Mouse (Mus musculus) cerebellum, adult 11-12 months (tissue): ENCODE measurements around the gene Lcn9.
"Not testable (repeated sequence)": the region's sequence is repeated elsewhere in the genome, so short reads cannot be mapped to it uniquely, and the experiment has no call there.

Experiments used
- DNase-seq: peaks from one replicate; pipeline ENCODE4 v3.0.0; 2022

The Lcn9 gene

DNA sequence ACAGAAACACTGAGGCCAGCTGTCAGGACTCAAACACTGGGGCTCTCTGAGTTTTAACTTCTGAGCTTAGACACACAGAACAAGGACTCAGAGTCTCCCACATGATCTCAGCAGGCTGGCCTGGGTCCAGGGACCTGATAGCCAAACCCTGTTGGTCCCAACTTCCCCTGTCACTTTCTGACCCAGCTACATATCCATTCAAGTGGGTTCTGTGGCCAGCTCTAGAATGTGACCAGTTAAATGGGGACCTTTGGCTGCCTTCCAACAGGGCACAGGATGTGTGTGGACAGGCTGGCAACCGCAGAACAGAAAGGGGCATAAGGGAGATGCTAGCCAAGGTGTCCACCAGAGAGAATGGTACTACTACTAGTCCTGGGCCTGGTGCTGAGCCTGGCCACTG is at the start of gene Lcn9:
Gene Lcn9 (plus strand): TSS at position 348 of the 400 bp plus-strand sequence.
- no peak for DNase-seq

DNA sequence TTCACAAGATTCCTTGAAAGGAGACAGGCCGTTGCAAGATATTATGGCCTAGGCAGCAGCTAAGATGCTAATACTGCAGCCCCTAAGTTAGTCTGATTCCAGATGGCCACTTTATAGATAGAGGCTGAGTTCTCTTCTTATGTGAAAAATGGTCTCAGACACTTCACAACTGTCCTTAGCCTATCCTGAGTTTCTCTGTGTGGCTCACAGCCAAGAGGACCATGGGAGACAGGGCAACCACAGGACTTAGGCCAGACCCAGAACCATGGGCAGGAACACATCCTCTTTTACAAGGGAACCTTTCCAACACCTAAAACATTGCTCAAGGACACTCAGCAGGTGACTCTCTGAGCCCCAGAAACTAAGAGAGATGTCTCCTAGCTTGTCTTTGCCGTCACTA is 49.4 kb upstream of the Lcn9 start:
- no peak for DNase-seq

DNA sequence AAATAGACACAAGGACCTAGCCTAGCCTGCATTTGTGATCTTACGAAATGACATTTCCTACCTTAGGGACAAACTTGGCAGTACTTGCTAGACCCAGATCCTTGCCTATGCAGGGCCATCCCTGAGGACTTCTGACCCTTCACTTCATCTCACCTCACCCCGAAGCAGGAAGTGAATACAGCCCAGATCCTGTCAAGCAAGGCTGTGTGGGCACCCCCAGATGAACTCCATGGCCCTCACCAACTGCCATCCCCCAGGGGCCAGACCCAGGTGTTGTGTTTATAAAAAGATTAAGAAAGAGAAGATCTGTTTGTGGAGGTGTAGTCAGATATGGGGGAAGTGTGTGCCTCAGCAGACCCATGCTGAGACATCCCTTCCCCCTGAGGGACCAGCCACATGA is 48.3 kb upstream of the Lcn9 start:
- DNase-seq: no peak

DNA sequence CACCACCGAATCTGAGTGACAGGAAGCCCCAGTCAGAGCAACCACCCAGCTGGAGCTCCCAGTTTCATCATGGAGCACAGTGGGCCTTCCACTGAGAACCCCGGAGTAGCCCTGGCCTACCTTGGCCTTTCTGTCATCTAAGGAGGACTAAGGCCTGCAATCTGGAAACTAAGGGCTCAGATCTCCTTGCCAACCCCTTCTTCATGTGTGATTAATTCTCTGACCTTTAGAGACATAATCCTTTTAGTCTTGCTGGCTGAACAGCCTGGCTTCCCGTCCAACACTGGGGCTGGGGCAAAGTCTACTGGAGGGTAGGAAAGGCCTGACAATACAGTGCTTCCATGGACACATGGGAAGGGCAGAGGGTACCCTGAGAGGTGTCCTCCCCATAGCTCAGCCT is 47.0 kb upstream of the Lcn9 start:
- no peak for DNase-seq

DNA sequence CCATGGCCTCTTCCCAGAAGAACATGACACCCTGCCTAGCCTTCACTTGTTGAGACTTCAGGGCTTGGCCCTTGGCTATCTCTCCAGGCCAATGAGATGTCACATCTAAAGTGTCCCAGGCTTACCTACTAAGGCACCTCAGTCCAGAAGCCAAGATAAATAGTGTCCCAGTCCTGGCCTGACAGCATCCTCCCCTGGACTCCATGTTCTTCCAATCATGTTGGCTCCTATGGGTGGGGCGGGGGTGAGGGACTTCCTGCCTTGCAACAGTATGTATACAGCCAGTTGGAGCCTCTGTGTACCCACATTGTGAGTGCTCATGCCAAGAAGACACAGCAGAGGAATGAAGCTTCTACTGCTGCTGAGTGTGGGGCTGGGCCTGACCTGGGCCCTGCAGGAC is 46.2 kb upstream of the Lcn9 start, which contains the start of gene Lcn11:
Gene Lcn11 (plus strand): TSS at position 301 of the 400 bp plus-strand sequence.
- DNase-seq: no peak

DNA sequence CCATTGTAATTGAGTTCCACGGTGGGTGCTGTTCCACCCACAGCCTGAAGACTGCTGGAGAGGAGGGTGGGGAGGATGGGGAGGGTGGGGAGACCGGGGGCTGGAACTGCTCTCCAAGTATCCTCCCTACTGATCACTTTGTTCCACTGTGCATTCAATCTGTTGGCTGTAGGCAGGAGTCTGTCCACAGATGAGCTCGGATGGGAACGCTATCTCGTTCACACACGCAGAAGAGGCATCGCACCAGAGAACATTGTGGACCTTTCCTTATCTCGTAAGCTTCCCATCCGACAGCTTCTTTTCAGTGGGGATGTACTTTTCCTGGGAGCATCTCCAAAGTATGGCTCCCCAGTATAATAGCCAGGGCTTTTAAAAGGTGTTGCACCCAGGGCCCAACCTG is 43.9 kb upstream of the Lcn9 start:
- DNase-seq: no peak

DNA sequence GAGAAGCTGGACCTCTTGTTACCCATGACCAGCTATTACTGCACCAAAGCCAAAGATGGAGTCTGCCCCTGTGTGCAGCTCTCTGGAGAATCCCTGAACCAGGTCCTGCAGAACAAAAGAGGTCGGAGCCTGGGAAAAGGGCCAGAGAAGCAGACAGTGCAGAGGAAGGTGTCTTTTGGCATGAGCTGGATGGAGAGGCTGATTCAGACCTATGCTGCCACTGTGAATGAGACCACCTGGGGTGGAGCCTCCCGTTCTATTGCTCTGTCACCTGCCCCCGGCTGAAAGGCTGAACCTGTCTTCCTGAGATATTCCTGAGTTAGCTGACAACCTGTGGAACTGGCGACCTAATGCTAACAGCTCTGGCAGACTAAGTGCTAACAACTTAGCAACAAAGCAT is 42.0 kb upstream of the Lcn9 start:
- DNase-seq: peak; percentile 38

DNA sequence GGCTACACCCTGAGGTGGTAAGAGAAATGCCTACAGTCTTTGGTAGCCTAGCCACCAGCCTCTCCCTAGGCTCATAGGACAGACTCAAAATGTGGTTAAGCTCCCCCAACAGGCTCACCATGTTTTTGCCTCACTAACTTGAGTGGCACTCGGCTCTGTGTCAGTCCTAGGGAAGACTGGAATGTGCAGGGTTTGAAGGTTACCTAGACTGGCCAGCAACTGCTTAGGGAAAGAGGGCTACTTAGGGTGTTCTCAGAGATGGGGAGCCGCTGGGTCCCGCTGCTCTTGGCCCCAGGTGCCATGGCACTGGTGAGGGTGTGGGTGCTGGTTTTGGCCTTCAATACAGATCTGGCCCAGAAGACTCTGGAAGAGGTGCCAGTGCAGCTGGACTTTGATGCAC is 41.0 kb upstream of the Lcn9 start, which contains the start of gene Gm13539:
Gene Gm13539 (plus strand): TSS at position 301 of the 400 bp plus-strand sequence.
- no peak for DNase-seq

DNA sequence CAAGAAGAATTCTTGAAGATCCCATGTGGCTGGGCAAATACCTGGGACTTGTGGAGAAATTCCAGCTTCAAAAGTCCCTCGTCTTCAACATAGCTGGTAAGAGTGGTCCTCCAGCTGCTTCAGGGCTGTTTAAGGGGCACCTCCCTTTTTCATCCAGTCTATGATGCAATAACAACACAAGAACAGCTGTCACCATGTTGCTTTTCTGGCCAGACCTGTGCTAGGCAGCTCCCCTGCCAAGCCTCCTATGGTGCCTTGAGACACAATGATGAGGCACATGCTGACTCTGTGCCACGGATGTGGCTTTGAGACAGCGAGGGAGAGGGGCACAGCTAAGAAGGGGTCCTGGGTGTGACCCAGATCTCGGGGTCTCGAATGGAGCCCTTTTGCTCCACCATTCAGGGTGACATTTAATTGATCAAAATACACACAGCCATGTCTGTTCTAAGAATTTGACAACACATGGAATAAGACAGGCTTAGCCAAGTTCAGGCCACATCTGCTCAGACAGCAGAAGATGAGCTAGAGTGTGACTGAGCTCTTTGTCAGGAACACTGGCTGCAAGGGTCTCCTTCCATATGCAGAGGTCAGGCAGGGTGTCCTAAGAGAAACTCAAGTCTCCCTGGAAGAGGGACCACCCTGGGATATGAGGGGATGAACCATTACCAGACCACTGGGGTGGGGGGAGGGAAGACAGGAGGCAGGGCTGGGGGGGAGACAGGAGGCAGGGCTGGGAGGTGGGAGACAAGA is 37.2 kb upstream of the Lcn9 start:
- no peak for DNase-seq

DNA sequence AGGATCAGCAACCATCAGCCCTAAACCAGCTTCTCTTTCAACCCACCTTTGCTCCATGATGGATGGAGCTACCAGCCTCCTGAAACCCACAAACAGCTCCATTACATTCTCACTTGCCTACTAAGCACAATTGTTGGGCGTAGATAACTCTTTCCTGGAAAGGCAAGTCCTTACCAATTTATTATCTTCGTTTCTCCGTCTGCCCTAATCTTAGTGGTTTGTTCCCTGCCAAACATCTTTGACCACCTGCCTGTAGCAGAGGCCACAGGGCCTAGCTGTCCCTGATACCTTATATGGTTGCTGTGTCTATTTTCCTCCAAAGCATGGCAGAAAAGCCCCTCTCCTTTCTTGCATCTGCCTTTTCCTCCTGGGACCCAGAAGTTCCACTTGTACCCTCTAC is 33.9 kb upstream of the Lcn9 start:
- no peak for DNase-seq

DNA sequence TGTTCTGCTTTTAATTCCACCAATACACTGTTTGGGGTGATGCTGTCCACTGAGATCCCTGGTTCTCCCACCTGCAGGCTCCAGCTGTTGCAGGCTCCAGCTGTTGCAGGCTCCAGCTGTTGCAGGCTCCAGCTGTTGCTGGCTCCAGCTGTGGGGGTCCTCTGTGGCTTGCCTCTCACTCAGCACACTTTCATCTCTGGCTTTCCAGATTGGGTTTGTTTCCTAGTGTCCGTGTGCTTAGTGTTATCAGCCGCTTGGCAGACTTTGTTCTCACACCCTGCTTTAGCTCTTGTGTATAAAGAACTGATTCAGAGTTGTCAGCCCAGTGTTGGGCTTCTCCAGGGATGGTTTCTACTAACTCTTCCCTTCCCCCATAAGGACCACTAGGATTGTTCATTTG is 25.3 kb upstream of the Lcn9 start:
- DNase-seq: no peak

DNA sequence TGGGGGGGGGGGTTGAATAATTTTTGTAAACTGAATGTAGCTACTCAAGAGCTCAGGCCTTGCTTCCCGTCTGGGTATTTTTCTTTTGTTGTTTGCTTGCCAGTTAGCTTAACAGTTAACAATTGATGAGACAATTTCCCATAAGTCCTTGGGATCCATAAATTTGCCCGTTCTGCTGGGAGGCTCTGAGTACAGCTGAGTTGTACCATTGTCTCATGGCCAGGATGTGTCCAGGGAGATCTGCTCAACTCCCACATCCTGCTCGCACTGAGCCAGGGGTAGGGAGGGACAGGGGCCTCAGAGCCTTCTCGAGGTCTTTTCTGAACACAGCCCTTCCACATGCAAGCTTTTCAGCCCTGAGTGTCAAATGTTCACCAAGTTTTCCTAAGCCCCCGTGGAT is 24.9 kb upstream of the Lcn9 start:
- DNase-seq: no peak

DNA sequence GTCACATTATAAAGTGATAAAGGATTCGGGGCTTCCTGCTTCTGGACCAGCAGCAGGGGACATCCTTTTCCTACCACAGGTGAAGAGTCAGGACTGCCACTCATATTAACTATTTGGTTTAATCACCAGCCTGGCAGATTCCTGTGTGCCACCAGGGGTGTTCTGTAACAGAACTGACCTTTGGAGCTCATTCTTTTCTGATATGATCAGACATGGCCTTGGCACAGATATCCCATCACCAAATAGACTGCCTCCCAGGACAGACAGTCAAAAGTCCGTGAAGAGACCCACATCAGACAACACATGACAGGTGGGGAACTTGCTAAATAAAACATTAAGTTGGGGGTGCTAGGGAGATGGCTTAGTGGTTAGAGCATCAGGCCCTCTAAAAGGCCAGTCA is 11.2 kb upstream of the Lcn9 start:
- DNase-seq: no peak

DNA sequence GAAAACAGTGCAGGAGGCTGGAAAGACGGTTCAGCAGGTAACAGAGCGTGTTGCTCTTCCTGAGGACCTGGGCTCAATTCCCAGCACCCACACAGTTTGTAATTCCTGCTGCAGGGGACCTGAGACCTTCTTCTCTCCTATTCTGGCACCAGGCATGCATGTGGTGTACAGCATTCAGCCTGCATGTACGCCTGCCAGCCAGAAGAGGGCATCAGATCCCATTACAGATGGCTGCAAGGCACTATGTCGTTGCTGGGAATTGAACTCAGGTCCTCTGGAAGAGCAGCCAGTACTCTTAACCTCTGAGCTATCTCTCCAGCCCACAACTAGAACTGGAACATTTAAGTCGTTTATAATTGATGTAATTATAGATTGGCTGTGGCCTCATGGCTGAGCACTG is 9.6 kb upstream of the Lcn9 start:
- DNase-seq: no peak

DNA sequence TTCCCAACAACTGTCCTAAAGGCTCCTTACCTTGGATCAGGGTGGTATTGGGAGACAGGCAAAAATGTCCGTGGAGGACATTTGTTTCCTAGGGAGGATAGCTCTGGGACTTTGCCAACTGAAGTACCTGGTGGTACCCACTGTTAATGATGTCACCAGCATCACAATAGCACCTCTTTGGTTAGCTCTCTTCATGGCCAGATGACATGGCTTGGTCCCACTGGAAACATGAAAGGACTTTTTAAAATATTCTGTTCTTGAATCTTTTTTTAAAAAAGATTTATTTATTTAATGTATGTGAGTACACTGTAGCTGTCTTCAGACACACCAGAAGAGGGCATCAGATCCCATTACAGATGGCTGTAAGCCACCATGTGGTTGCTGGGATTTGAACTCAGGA is 7.2 kb upstream of the Lcn9 start, which contains the start of gene Glt6d1:
Gene Glt6d1 (minus strand): TSS at position 101 of the 400 bp plus-strand sequence.
- DNase-seq: not testable (repeated sequence)

DNA sequence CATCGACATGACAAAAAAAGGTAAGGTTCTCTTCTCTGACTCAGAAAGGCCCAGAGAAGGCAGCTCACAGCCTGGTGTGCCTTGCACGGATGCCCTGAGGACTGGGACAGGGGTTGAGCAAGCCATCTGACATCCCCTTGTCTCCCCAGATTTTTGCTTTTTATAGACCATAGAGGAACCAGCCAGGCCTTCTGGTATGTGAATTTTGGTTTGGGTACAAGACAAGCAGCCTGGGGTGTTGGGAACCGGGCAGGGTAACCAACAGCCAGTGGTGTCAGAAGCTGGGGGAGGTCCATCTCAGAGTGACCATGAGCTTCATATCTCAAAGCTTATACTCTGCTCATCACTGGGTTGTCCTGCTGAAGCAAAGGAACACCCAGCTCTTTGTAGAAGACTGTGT is 1.8 kb downstream of the Lcn9 start:
- DNase-seq: no peak

DNA sequence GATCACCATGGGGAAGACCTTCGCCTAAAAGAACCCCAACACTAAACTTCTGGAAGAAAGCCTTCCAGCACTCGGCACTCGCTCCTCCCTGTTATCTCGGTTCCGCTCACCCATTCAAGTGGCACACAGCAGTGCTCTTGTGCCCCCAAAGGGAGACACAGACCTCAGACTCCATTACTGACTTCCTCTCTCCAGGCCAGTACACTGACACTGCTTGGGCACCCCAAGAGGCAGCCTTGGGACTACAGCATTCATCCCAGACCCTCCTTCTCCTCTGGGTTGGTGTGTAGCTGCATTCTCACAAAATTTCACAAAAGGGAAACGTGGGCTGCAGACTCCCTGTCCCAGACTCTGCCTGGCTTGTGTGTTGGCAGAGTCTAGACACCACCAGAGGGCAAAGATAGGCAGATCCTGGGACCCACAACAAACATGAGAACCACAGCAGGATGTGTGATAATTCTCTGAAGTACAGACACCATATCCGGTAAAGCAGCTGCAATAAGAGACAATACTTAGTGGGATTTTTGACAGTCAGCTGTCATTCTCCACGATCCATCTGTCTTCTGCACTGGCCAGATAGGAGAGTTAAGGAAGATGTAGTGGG is 5.5 kb downstream of the Lcn9 start:
- DNase-seq: no peak

DNA sequence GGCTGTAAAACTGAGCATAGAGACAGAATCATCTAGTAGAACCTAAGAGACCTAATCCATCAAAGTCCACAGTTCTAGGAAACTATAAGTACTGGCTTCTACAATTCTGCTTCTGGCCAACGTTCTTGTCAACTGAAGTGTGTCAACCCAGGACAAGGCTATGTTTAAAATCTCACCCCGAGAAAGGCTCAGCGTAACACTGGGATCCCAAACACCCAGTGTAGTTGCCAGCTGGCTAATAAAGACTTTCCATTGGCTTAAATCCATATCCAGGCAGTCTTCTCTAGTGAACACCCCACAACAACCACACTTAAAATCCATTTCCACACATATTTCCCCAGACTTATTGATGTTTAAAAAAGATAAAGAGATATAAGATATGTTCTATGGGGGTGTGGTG is 7.8 kb downstream of the Lcn9 start:
- DNase-seq: no peak

DNA sequence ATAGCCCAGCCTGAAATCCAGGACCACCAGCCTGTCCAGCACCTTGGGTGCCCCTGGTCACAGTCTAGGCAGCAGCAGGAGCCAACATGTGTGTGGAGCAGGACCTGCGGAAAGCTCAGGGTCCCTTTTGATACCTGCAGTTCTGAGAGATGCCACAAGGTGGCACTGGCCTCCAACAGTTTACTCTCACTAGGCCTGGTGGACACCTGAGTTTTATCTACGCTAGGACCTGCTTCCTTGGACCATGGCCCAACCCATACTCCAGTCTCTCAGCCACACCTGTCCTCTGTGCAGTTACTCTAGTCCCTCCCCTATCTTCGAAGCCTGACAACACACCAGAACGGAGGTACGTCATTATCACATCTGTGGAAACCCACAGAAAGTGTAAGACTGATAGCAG is 13.3 kb downstream of the Lcn9 start:
- peak; percentile 77 for DNase-seq

DNA sequence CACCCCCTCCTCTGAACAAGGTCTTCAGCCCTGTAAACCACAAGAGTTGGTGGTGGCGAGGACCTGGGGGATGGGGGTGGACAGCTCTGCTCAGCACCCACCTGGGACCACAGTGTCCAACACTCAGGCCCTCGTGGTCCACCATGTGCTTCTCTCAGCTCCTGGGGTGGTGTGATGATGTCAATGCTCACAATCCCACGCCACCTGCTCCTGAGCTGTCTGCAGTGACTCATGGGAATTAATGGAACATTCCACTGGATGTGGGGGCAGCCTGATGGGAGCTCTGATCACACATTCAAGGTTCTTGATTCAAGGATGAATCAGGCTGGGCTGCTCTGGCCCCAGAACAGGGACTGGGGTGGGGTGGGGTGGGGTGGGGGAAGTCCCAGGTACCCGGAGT is 19.2 kb downstream of the Lcn9 start:
- no peak for DNase-seq

DNA sequence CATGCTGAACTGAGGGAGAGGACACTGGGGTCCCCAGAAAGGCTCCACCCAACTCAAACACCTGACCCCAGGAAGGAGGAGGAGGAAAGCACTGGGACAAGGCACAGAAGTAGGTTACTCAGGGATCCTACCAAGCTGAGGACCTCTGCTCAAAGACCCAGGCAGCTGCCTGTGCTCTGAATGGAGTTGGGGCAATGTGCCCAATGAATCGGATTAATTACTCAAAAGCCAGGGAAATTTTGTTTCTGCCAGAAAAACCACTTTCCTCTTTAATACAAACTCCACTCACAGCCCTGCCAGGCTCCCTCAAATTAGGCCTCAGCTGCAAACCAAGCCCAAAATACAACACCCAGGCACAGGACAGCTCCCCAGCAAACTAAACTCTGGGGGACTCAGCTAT is 19.8 kb downstream of the Lcn9 start:
- DNase-seq: no peak

DNA sequence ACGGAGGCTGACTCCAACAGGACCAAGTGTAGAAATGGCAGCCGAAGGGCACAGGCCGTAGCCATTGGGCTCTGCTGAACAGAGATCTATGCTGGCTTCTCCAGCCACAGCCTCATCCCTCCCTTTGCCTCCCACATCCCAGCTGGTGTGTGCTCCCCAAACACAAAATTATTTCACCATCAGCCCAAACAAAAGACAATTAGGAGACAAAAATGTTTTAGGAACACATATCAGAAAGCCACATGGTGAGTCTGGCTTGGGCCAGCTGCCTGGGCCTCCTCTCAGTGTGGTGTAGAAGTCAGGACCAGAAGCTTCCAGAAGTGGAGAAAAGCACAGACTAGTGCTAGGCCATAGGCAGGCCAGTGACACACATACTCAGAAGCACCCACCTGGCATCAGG is 21.1 kb downstream of the Lcn9 start:
- no peak for DNase-seq

DNA sequence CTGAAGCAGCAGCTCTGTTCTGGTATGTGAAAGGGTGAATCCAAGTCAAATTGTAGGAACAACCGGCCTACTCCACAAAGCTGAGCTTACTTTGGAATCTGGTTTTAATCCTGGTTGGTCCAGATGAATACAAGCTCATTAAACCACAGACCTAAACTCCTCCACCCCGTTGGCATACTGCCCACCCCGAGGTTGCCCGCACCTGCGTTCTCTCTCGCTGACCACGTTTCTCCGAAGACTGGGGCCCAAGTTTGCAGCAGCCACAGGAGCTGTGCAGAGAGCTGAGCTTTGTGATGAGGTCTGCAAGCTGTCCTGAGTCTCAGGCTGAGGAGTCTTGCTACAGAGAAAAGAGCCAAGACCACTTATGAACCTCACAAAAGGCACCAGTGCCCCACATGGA is 23.6 kb downstream of the Lcn9 start:
- no peak for DNase-seq

DNA sequence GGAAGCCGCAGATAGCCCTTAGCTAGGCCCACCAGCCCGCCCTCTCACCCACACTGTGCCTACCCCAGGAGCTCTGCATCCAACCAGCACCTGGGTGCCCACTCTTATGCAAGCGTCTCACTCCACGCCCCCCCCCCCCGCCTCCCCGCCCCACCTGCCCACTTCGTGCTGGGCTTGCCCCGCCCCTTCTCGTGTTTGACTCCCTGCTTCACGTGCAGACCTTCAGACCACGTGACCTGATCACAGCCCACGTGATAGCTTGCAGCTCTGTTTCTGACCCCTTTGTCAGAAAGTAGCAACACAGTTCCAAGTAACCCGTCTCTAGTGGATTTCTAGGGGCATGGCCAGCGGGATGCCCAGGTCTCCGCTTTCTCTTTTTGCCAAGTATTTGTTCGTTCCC is 24.3 kb downstream of the Lcn9 start, which contains the start of gene Sohlh1:
Gene Sohlh1 (minus strand): TSS at position 23 of the 400 bp plus-strand sequence.
- no peak for DNase-seq

DNA sequence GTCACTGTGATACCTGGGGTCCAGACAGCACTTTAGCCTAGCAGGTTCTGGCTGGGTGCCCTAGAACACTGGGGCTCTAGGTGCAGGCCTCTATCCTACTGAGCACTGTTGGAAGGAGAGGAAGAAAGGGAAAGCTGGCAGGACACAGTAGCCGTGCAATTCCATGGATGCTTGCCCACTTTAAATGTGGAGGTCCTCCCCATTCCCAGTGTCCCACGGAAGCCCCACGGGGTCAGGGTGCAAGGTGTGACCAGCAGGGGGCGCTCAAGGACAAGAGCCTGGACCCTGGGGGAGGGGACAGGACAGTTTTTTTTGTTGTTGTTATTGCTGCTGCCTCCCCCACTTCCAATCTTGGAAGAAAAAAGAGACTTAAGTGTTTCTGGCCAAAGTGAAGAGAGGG is 27.4 kb downstream of the Lcn9 start:
- peak; percentile 57 for DNase-seq
